Mouse (Mus musculus) testis, adult 2 months (tissue): ENCODE measurements around the gene 1700092M07Rik.

Source experiments
- CTCF ChIP-seq: fragments of 200-500 bp; IDR thresholded peaks from 2 replicates; pipeline ENCODE4 v1.5.1; 2012; ENCODE audit warnings: low read depth, mild to moderate bottlenecking, inconsistent platforms, low read length, moderate library complexity; ENCODE audit not compliant: control insufficient read depth, insufficient read depth, insufficient replicate concordance
- POLR2A ChIP-seq: fragments of 200-500 bp; IDR thresholded peaks from 2 replicates; pipeline ENCODE4 v1.6.1; 2012; ENCODE audit warnings: low read depth, mild to moderate bottlenecking, inconsistent platforms, low read length, moderate library complexity; ENCODE audit not compliant: control insufficient read depth

DNA sequence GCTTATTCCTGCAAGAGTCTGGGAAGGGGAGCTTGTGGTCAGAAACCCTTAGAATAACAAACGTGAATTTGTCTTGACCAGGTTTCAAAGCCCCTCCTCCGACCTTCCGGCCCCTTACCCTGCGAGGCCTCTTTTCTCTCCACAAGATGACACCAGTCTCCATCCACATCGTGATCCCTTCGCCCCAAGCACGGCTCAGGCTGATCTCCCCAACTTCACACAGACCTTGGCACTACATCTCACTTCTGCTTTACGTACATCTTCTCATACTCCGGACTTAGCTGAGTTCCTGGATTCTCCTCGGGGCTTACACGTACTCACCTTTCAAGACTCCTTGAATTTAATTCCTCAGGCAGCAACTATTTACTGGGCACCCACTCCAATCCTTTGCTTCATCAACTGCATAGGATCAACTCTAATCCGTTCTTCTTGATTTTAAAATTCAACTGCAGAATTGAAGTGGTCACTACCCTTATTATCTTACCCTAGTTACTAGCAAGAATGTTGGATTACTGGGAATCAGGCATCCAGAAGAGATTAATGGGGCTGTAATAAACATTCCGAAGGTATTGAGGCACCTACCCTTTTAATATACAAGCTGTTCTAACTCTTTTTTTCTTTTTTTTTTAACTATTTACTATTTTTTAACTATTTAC, 26.4 kb upstream of the 1700092M07Rik start:
- TF ChIP-seq POLR2A (no peak), CTCF (no peak)
